Mouse (Mus musculus): Measurements from ENCODE around the gene Tsc22d1. TPM values are rescaled to one million over a fixed set of nuclear protein-coding genes. Genes with fewer than 3 reads are reported as not detected.

Gene Tsc22d1
- polyA plus RNA-seq, 1 experiment from 2014 or later, result 382 TPM

DNA sequence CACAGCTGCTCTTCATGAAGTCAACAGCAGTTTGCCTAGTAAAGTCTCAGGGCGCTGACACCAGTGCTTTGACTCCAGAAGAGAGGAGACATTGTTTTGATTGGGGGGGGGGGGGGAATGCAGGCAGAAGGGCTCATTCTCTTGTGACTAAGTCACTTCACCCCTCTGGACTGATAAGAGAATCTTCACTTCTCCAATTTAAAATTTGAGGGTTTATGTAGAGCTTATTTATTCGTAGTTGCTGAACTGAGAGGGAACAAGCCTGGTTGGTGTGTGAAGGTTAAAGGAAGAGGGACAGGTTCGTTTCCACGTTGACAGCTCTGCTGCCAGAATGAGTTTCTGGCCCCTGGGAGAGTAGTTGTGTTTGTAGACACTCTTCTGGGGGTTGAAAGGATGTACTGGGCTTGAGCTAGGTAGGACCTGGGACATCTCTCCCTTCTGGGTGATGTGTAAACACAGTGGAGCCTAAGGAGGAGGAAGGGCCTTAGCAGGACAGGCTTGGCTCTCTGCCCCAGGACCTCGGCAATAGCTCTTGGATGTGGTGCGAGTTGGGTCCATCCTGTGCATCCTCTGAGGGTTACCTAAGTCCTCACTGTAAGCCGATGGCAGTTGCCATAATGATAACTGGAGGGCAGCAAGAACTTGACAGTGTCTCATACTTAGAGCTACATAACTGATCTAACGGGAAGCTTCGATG lies 93.2 kb downstream of the Tsc22d1 start:
- H3K4me1 ChIP-seq (ENCODE audit: control insufficient read depth in 2 of 2, insufficient read depth in 2 of 2, low read length in 2 of 2), result peaks cover 6 to 15% of the 10 kb centered on the region in 2 experiments; a peak in 3 of 4 replicates
- no peaks in the 10 kb centered on the region for H3K9me3 ChIP-seq (ENCODE audit: control insufficient read depth, low read length)
- H3K27me3 ChIP-seq (ENCODE audit: control insufficient read depth, insufficient read depth, low read length), result no peaks in the 10 kb centered on the region
- ATAC-seq (ENCODE audit: insufficient number of reproducible peaks, insufficient read depth, low FRiP score, low read depth), result no peak
- peaks cover 23% of the 10 kb centered on the region for H3K36me3 ChIP-seq (ENCODE audit: control insufficient read depth, insufficient read depth, low read length)
- no peak overlapping the region for H3K4me3 ChIP-seq (ENCODE audit: control insufficient read depth in 1 of 2, insufficient read depth in 1 of 2, low read depth in 1 of 2, low read length in 2 of 2)
- 70% methylated on average over 9 of the region's 9 CpGs for WGBS
- H3K4me2 ChIP-seq (ENCODE audit: low read length), result peak overlapping the region; percentile 90; the same call in 1 of the 2 replicates
- H3K9ac ChIP-seq (ENCODE audit: low read length), result no peak overlapping the region
- H3K27ac ChIP-seq (replicated peaks in 1 of 2; ENCODE audit: control insufficient read depth in 1 of 2, insufficient read depth in 1 of 2, low read depth in 2 of 2, low read length in 2 of 2), result 0 out of 4 replicates have a peak overlapping the region, but pooled peaks of 1 of the 2 experiments have one; percentile 30

DNA sequence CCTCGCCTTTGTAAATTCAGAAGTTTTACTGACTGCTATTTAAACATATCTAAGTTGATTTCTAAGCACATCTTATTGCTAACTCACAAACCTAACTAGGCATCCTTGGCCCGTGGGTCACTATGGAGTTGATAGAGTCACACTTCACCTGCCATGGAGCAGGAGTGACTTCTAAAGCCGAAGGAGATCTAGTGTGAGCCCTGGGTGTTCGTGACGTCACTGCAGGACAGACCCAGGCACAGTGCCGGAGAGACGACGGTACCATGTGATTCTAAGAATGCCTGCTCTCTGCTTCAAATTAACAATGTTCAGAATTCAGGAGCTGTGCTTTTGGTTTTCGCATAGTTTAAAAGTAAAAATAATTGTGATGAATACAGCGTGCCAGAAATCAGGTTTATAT lies 93.9 kb downstream of the Tsc22d1 start:
- H3K36me3 ChIP-seq (ENCODE audit: control insufficient read depth, insufficient read depth, low read length), result peaks cover 23% of the 10 kb centered on the region
- H3K9me3 ChIP-seq (ENCODE audit: control insufficient read depth, low read length), result no peaks in the 10 kb centered on the region
- no peak overlapping the region for H3K27ac ChIP-seq (replicated peaks in 1 of 2; ENCODE audit: control insufficient read depth in 1 of 2, insufficient read depth in 1 of 2, low read depth in 2 of 2, low read length in 2 of 2)
- no peak for ATAC-seq (ENCODE audit: insufficient number of reproducible peaks, insufficient read depth, low FRiP score, low read depth)
- peaks cover 11 to 12% of the 10 kb centered on the region in 2 experiments for H3K4me1 ChIP-seq (ENCODE audit: control insufficient read depth in 2 of 2, insufficient read depth in 2 of 2, low read length in 2 of 2)
- H3K9ac ChIP-seq (ENCODE audit: low read length), result no peak overlapping the region
- WGBS, result 59% methylated on average over 10 of the region's 10 CpGs
- no peaks in the 10 kb centered on the region for H3K27me3 ChIP-seq (ENCODE audit: control insufficient read depth, insufficient read depth, low read length)
- no peak overlapping the region for H3K4me2 ChIP-seq (ENCODE audit: low read length)
- H3K4me3 ChIP-seq (ENCODE audit: control insufficient read depth in 1 of 2, insufficient read depth in 1 of 2, low read depth in 1 of 2, low read length in 2 of 2), result no peak overlapping the region

DNA sequence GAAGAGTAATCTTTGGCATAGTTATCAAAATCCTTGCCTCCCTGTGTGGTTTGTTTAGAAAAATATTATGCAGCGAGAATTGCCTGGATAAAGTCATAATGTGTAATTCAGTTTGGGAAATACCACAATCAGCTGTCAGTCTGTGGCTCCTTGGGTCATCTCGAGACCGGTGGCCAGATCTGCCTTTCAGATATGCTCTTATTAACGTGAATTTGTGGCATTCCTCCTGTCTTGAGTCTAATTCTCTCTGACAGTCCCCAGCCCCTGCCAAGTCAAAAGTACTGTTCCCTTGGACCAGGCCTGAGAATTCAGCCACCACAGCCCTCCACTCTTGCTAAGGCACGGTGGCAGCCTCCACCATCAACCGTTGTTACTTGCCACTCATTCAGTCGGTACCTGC lies 97.2 kb downstream of the Tsc22d1 start:
- Histone ChIP-seq H3K4me1 (ENCODE audit: control insufficient read depth in 2 of 2, insufficient read depth in 2 of 2, low read length in 2 of 2) (peaks cover 17 to 24% of the 10 kb centered on the region in 2 experiments), H3K27me3 (ENCODE audit: control insufficient read depth, insufficient read depth, low read length) (no peaks in the 10 kb centered on the region), H3K36me3 (ENCODE audit: control insufficient read depth, insufficient read depth, low read length) (peaks cover 13% of the 10 kb centered on the region), H3K9me3 (ENCODE audit: control insufficient read depth, low read length) (no peaks in the 10 kb centered on the region), H3K4me3 (ENCODE audit: control insufficient read depth in 1 of 2, insufficient read depth in 1 of 2, low read depth in 1 of 2, low read length in 2 of 2) (no peak overlapping the region), H3K4me2 (ENCODE audit: low read length) (no peak overlapping the region), H3K27ac (replicated peaks in 1 of 2; ENCODE audit: control insufficient read depth in 1 of 2, insufficient read depth in 1 of 2, low read depth in 2 of 2, low read length in 2 of 2) (no peak overlapping the region), H3K9ac (ENCODE audit: low read length) (no peak overlapping the region)
- no peak for ATAC-seq (ENCODE audit: insufficient number of reproducible peaks, insufficient read depth, low FRiP score, low read depth)
- WGBS, result 80% methylated on average over 7 of the region's 7 CpGs

DNA sequence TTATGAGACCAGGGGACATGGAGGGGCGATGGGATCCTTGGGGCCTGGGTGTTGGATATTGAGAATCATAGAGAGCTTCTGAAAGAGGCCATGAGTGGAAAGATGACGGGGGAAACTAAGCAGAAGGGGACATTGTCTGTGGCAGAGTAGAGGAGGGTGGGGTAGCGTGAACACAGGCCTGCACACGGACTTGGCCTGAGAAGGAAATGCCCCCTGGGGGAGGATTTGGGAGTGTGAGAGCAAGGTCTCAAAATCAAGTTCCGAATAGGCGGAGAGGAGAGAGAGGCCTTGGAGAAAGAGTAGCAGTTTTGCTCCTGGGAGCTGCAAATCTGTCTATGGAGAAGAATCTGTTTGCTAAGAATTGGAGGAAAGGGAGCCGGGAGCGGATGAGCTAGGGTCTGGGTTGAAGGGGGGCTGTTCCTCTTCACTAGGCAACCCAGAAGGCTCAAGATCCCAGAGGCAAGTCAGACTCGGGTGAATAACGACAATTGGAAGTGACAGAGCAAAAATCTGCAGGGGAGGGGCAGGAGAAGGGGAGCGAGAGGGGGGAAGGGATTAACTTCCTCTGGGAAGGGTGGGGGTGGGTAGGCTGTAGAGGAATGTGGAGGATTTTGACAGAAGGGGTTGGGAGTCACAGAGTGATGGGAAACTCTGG lies 98.8 kb downstream of the Tsc22d1 start:
- H3K9me3 ChIP-seq (ENCODE audit: control insufficient read depth, low read length), result no peaks in the 10 kb centered on the region
- H3K4me3 ChIP-seq (ENCODE audit: control insufficient read depth in 1 of 2, insufficient read depth in 1 of 2, low read depth in 1 of 2, low read length in 2 of 2), result no peak overlapping the region
- ATAC-seq (ENCODE audit: insufficient number of reproducible peaks, insufficient read depth, low FRiP score, low read depth), result no peak
- no peak overlapping the region for H3K4me2 ChIP-seq (ENCODE audit: low read length)
- no peaks in the 10 kb centered on the region for H3K27me3 ChIP-seq (ENCODE audit: control insufficient read depth, insufficient read depth, low read length)
- no peaks in the 10 kb centered on the region; the same call in 1 of the 2 replicates for H3K36me3 ChIP-seq (ENCODE audit: control insufficient read depth, insufficient read depth, low read length)
- H3K9ac ChIP-seq (ENCODE audit: low read length), result no peak overlapping the region
- WGBS, result 29% methylated on average over 11 of the region's 11 CpGs
- H3K4me1 ChIP-seq (ENCODE audit: control insufficient read depth in 2 of 2, insufficient read depth in 2 of 2, low read length in 2 of 2), result peaks cover 24% of the 10 kb centered on the region in 2 experiments
- H3K27ac ChIP-seq (replicated peaks in 1 of 2; ENCODE audit: control insufficient read depth in 1 of 2, insufficient read depth in 1 of 2, low read depth in 2 of 2, low read length in 2 of 2), result no peak overlapping the region

DNA sequence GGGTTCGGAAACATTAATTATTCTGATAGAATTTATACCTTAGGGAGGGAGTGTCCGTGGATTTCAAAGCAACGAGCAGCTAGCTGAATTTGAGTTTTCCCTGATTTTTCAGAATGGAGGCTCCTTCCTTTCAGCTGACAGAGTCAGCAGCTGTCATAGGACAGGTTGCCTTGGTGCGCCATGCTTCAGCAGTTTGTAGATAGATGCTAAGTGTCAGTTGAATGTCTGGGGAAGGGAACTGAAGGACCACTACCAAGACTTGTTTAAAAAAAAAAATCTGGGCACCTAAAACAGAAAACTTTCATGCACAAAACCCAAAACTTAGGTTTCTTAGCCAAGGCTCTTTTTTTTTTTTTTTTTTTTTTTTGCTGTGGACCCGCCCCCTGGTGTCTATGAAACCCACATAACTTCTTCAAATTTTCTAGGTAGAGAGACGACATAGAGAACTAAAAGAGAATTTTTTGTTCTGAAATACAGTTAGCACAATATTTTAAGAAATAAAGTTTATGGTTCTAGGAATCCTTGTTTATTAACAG lies 99.4 kb downstream of the Tsc22d1 start:
- Histone ChIP-seq H3K27ac (replicated peaks in 1 of 2; ENCODE audit: control insufficient read depth in 1 of 2, insufficient read depth in 1 of 2, low read depth in 2 of 2, low read length in 2 of 2) (no peak overlapping the region), H3K4me1 (ENCODE audit: control insufficient read depth in 2 of 2, insufficient read depth in 2 of 2, low read length in 2 of 2) (peaks cover 24% of the 10 kb centered on the region in 2 experiments), H3K9ac (ENCODE audit: low read length) (no peak overlapping the region), H3K9me3 (ENCODE audit: control insufficient read depth, low read length) (no peaks in the 10 kb centered on the region), H3K27me3 (ENCODE audit: control insufficient read depth, insufficient read depth, low read length) (no peaks in the 10 kb centered on the region), H3K36me3 (ENCODE audit: control insufficient read depth, insufficient read depth, low read length) (no peaks in the 10 kb centered on the region; the same call in 1 of the 2 replicates), H3K4me2 (ENCODE audit: low read length) (no peak overlapping the region), H3K4me3 (ENCODE audit: control insufficient read depth in 1 of 2, insufficient read depth in 1 of 2, low read depth in 1 of 2, low read length in 2 of 2) (no peak overlapping the region)
- ATAC-seq (ENCODE audit: insufficient number of reproducible peaks, insufficient read depth, low FRiP score, low read depth), result no peak
- 60% methylated on average over 6 of the region's 6 CpGs for WGBS

DNA sequence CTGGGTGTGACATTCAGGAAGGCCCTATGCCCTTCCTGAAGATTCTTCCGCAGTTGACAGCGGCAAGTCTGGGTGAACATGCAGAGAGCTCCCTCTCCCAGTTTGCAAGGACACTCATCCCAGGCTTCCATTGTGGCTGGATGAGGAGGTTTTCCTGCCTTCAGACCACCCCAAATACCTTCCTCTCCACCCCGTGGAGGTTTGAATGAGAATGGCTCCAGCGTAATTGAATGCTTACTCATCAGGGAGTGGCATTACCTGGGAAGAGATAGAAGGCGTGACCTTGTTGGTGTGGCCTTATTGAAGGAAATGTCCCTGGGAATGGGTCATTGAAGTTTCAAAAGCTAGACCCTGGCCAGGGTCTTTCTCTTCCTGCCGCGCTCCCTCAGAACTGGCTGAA lies 100.9 kb downstream of the Tsc22d1 start:
- no peaks in the 10 kb centered on the region for H3K9me3 ChIP-seq (ENCODE audit: control insufficient read depth, low read length)
- H3K36me3 ChIP-seq (ENCODE audit: control insufficient read depth, insufficient read depth, low read length), result no peaks in the 10 kb centered on the region
- peak overlapping the region in 1 of 2 experiments; percentile 53; a peak in 1 of 4 replicates for H3K27ac ChIP-seq (replicated peaks in 1 of 2; ENCODE audit: control insufficient read depth in 1 of 2, insufficient read depth in 1 of 2, low read depth in 2 of 2, low read length in 2 of 2)
- H3K4me1 ChIP-seq (ENCODE audit: control insufficient read depth in 2 of 2, insufficient read depth in 2 of 2, low read length in 2 of 2), result peaks cover 28 to 31% of the 10 kb centered on the region in 2 experiments
- 71% methylated on average over 7 of the region's 7 CpGs for WGBS
- H3K9ac ChIP-seq (ENCODE audit: low read length), result no peak overlapping the region
- no peak for ATAC-seq (ENCODE audit: insufficient number of reproducible peaks, insufficient read depth, low FRiP score, low read depth)
- H3K4me2 ChIP-seq (ENCODE audit: low read length), result peak overlapping the region; percentile 38
- H3K27me3 ChIP-seq (ENCODE audit: control insufficient read depth, insufficient read depth, low read length), result no peaks in the 10 kb centered on the region
- no peak overlapping the region for H3K4me3 ChIP-seq (ENCODE audit: control insufficient read depth in 1 of 2, insufficient read depth in 1 of 2, low read depth in 1 of 2, low read length in 2 of 2)

DNA sequence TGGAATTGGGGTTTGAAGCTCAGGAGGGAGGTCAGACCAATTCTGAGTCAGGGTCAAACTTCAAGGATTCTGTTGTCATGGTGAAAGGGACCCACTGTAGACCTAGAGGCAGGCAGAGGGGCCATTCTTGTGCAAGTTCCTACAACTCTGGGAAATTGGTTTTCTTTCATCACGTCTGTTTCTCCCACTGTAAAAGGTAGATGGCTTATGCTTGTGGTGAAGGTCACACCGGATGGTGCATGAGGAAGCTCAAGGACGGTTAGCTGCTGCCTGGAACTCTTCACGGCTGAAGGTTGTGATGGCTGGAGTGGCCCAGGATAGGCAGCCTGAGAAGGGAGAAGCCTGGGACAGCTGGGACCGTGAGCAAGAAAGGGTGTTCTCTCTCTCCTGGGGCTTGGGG lies 103.5 kb downstream of the Tsc22d1 start:
- no peak overlapping the region for H3K4me3 ChIP-seq (ENCODE audit: control insufficient read depth in 1 of 2, insufficient read depth in 1 of 2, low read depth in 1 of 2, low read length in 2 of 2)
- WGBS, result 53% methylated on average over 5 of the region's 5 CpGs
- H3K4me2 ChIP-seq (ENCODE audit: low read length), result no peak overlapping the region
- H3K4me1 ChIP-seq (ENCODE audit: control insufficient read depth in 2 of 2, insufficient read depth in 2 of 2, low read length in 2 of 2), result peaks cover 30 to 32% of the 10 kb centered on the region in 2 experiments
- no peaks in the 10 kb centered on the region for H3K9me3 ChIP-seq (ENCODE audit: control insufficient read depth, low read length)
- H3K27ac ChIP-seq (replicated peaks in 1 of 2; ENCODE audit: control insufficient read depth in 1 of 2, insufficient read depth in 1 of 2, low read depth in 2 of 2, low read length in 2 of 2), result no peak overlapping the region
- H3K27me3 ChIP-seq (ENCODE audit: control insufficient read depth, insufficient read depth, low read length), result no peaks in the 10 kb centered on the region
- H3K36me3 ChIP-seq (ENCODE audit: control insufficient read depth, insufficient read depth, low read length), result no peaks in the 10 kb centered on the region
- H3K9ac ChIP-seq (ENCODE audit: low read length), result no peak overlapping the region
- ATAC-seq (ENCODE audit: insufficient number of reproducible peaks, insufficient read depth, low FRiP score, low read depth), result no peak
